Mouse (Mus musculus): Measurements from ENCODE around the gene Elk4.

GRCm38 (mm10) chr1:131980471-131980870, 26.9 kb upstream of the Elk4 start:
- TF ChIP-seq POLR2A (IDR thresholded peaks at IDR 0.05; ENCODE audit: control insufficient read depth, low read depth, low read length) (no peak), CTCF (IDR thresholded peaks at IDR 0.05; ENCODE audit: control insufficient read depth, insufficient read depth, insufficient replicate concordance, low read depth, low read length) (no peak)
